Comparison of ENCODE assay signal across 36 mouse cellular contexts in the genomic region with DNA sequence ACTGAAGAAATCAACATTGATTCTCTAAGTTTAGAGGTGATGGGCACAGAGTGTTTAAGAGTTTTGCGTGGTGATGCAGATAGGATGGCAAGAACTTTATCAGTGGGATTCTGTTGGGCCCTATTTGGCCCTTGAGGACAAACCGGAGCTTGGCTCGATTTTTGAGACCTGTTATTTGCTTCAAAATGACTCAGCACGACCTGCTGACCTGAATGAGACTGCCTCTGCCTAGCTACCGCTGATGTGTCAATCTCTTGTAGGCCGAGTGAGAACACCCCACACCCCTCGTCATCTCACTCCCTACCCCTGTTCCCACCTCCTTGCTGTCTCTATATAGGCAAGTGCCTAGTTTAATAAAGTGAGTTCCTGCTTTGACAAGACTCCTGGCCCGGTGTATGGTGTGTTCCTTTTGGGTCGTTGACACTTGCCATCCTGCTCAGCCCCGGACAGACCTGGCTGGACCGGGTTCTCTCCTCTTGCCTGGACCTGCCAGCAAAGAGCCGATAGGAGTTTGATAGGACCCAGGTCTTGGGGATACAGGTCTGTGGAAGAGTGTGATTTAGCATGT. TPM values are rescaled to one million over a fixed set of nuclear protein-coding genes. Genes with fewer than 3 reads are reported as not detected.
"Had no signal": no experiment of that assay in that cellular context is flagged by ENCODE, and none has a peak within 500 bp of the region (broad histone marks: within the 10 kb centered on the region; RNA-seq: fewer than 3 reads in every experiment).

No protein-coding gene starts in this region.

- H3K4me3 ChIP-seq: heart, embryonic 10.5 days; heart, embryonic 12.5 days; heart, embryonic 13.5 days; heart, embryonic 15.5 days; hindbrain, embryonic 10.5 days; hindbrain, embryonic 12.5 days; hindbrain, embryonic 13.5 days; hindbrain, embryonic 15.5 days; intestine, embryonic 15.5 days; kidney, embryonic 15.5 days; layer of hippocampus, adult 2 months had no signal

- DNase-seq: heart, postnatal 10 days; heart, postnatal 14 days; heart, postnatal 36 days; heart, postnatal 4 days; kidney, adult 11 months; kidney, adult 18-20 months; kidney, adult 2 months; kidney, adult 8-10 months; kidney, adult 9 months; kidney, postnatal 10 days; kidney, postnatal 14 days; kidney, postnatal 25 days; kidney, postnatal 36 days; kidney, postnatal 4 days; layer of hippocampus, adult 9-11 months; layer of hippocampus, postnatal 36 days had no signal

- H3K9ac ChIP-seq: heart, embryonic 12.5 days; heart, embryonic 13.5 days; heart, embryonic 15.5 days; hindbrain, embryonic 12.5 days; hindbrain, embryonic 13.5 days; hindbrain, embryonic 14.5 days; hindbrain, embryonic 15.5 days; intestine, embryonic 15.5 days; kidney, embryonic 15.5 days had no signal

- H3K4me2 ChIP-seq: heart, embryonic 11.5 days; heart, embryonic 12.5 days; heart, embryonic 13.5 days; heart, embryonic 15.5 days; hindbrain, embryonic 12.5 days; hindbrain, embryonic 13.5 days; hindbrain, embryonic 14.5 days; hindbrain, embryonic 15.5 days; intestine, embryonic 15.5 days; kidney, embryonic 15.5 days had no signal

- H3K36me3 ChIP-seq: heart, embryonic 10.5 days; heart, embryonic 12.5 days; heart, embryonic 13.5 days; heart, embryonic 15.5 days; hindbrain, embryonic 10.5 days; hindbrain, embryonic 12.5 days; hindbrain, embryonic 13.5 days; hindbrain, embryonic 15.5 days; intestine, embryonic 15.5 days; kidney, embryonic 15.5 days had no signal

- ATAC-seq: hindbrain, embryonic 16.5 days; hindbrain, postnatal 0 days; inflammation-experienced regulatory T-cells, adult 6 months; intestine, embryonic 15.5 days; intestine, embryonic 16.5 days; intestine, postnatal 0 days had no signal

- H3K27me3 ChIP-seq: heart, embryonic 13.5 days; heart, embryonic 15.5 days; hindbrain, embryonic 12.5 days; hindbrain, embryonic 13.5 days; hindbrain, embryonic 15.5 days; intestine, embryonic 15.5 days; kidney, embryonic 15.5 days had no signal

- H3K27ac ChIP-seq: heart, embryonic 10.5 days; heart, embryonic 13.5 days; heart, embryonic 15.5 days; hindbrain, embryonic 10.5 days; hindbrain, embryonic 12.5 days; hindbrain, embryonic 15.5 days; hindbrain, postnatal 0 days; intestine, embryonic 15.5 days; kidney, embryonic 15.5 days; kidney, postnatal 0 days; layer of hippocampus, adult 2 months had no signal

- H3K9me3 ChIP-seq: heart, embryonic 10.5 days; heart, embryonic 12.5 days; hindbrain, embryonic 10.5 days; hindbrain, embryonic 15.5 days; intestine, embryonic 15.5 days; kidney, embryonic 15.5 days had no signal

- H3K4me1 ChIP-seq: intestine, embryonic 15.5 days; kidney, embryonic 15.5 days had no signal

RNA-seq across cellular contexts. Expression of a gene that starts 28.4 kb away (rescaled TPM):
- total RNA-seq: hematopoietic stem cell, adult 5-6 weeks had no signal
- polyA plus RNA-seq: inflammation-experienced regulatory T-cells, adult 6 months had no signal
